Comparison of ENCODE assay signal across 8 mouse cellular contexts in the genomic region with DNA sequence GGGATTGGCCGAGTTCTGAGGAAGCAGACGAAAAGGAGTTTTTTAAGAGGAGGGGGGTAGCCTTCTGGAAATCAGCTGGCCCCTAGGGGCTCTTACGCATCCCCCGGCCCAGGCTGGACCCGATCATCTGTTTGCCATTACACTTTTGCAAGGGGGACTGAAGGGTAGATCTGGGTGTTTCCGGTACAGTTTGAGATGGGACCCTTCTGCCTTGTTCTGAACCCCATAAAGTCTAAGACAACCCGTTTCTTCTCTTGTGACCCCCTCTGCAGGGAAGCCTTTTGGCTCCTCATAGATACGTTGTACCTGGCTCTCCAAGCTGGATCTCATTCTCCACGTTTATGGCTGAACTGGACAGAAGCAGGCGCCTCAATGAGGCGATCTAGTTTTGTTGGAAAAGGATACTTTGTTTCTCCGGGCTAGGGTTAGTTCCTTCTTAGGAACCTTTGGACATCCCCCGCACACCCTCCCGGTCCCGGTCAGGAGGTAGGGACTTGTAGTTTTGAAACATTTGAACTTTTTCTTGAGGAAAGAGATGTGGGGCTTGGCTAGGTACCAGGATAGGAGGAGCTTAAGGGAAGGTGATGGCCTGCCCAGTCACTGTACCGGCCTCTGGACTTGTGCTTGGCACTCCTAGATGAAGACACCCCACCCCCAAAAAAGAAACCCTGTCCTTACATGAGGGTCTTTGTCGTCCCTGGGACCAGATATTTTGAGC. TPM values are rescaled to one million over a fixed set of nuclear protein-coding genes. Genes with fewer than 3 reads are reported as not detected.
A peak's percentile ranks its signal among the peaks of the same experiment; 100 is the strongest.
DNase-seq lines count a peak whose midpoint lies in the region; ATAC-seq and TF ChIP-seq lines count a peak whose summit lies in the region.

No protein-coding gene starts in this region.

- H3K4me3 ChIP-seq in embryonic facial prominence, embryonic 13.5 days, result peak overlapping the region; percentile 96
- H3K4me3 ChIP-seq in intestine, embryonic 14.5 days (ENCODE audit: low read depth, low read length), result peak overlapping the region; percentile 99
- peak overlapping the region; percentile 87 for H3K4me3 ChIP-seq in liver, postnatal 0 days (ENCODE audit: low read depth, low read length)
- H3K4me3 ChIP-seq in testis, adult 2 months (ENCODE audit: control insufficient read depth, low read depth, low read length), result peak overlapping the region; percentile 84

- peak overlapping the region; percentile 98 for H3K27ac ChIP-seq in embryonic facial prominence, embryonic 13.5 days
- H3K27ac ChIP-seq in intestine, embryonic 14.5 days (ENCODE audit: low read depth), result peak overlapping the region; percentile 96
- peak overlapping the region; percentile 94 for H3K27ac ChIP-seq in liver, postnatal 0 days (ENCODE audit: low read depth)
- H3K27ac ChIP-seq in testis, adult 2 months (ENCODE audit: control insufficient read depth, insufficient read depth, low read depth, low read length), result peak overlapping the region; percentile 78

- no peak for TF ChIP-seq POLR2A in testis, adult 2 months (IDR thresholded peaks at IDR 0.05; ENCODE audit: control insufficient read depth, low read depth, low read length)

- TF ChIP-seq EP300 in liver, postnatal 0 days (IDR thresholded peaks at IDR 0.05; ENCODE audit: low read depth), result no peak

- no peaks in the 10 kb centered on the region for H3K27me3 ChIP-seq in embryonic facial prominence, embryonic 13.5 days
- no peaks in the 10 kb centered on the region for H3K27me3 ChIP-seq in intestine, embryonic 14.5 days (replicated peaks; ENCODE audit: control insufficient read depth, insufficient read depth, low read length)
- no peaks in the 10 kb centered on the region for H3K27me3 ChIP-seq in liver, postnatal 0 days (ENCODE audit: insufficient read depth, low read length)
- 0 out of 2 replicates have a peak, but pooled peaks cover 3% of the 10 kb centered on the region for H3K27me3 ChIP-seq in testis, adult 2 months (ENCODE audit: control insufficient read depth, insufficient read depth, low read length)

- H3K36me3 ChIP-seq in embryonic facial prominence, embryonic 13.5 days, result no peaks in the 10 kb centered on the region
- H3K36me3 ChIP-seq in intestine, embryonic 14.5 days (ENCODE audit: control insufficient read depth, insufficient read depth, low read length), result no peaks in the 10 kb centered on the region
- no peaks in the 10 kb centered on the region for H3K36me3 ChIP-seq in liver, postnatal 0 days (replicated peaks; ENCODE audit: insufficient read depth, low read length)
- H3K36me3 ChIP-seq in testis, adult 2 months (ENCODE audit: control insufficient read depth, insufficient read depth, low read length), result no peaks in the 10 kb centered on the region

- H3K4me1 ChIP-seq in embryonic facial prominence, embryonic 13.5 days, result peaks cover 47% of the 10 kb centered on the region
- peaks cover 47% of the 10 kb centered on the region for H3K4me1 ChIP-seq in intestine, embryonic 14.5 days (replicated peaks; ENCODE audit: control insufficient read depth, insufficient read depth, low read length)
- peaks cover 38% of the 10 kb centered on the region for H3K4me1 ChIP-seq in liver, postnatal 0 days (ENCODE audit: insufficient read depth)
- H3K4me1 ChIP-seq in testis, adult 2 months (ENCODE audit: control insufficient read depth, insufficient read depth, low read length), result peaks cover 43% of the 10 kb centered on the region

- DNase-seq in lung, adult 18-20 months, result peak; percentile 55 to 64
- no peak for DNase-seq in lung, postnatal 25 days (ENCODE audit: low spot score)
- peak; percentile 75 for DNase-seq in intestine, embryonic 14.5 days (ENCODE audit: low spot score)
- DNase-seq in liver, postnatal 0 days, result peak; percentile 32
- DNase-seq in ovary, adult 18-20 months (ENCODE audit: low spot score), result no peak
- no peak for DNase-seq in frontal cortex, adult 2 months (ENCODE audit: extremely low spot score in 1 of 2, low spot score in 1 of 2)

- H3K4me2 ChIP-seq in embryonic facial prominence, embryonic 13.5 days, result peak overlapping the region; percentile 83
- peak overlapping the region; percentile 89 for H3K4me2 ChIP-seq in intestine, embryonic 14.5 days (ENCODE audit: low read length)
- peak overlapping the region; percentile 95 for H3K4me2 ChIP-seq in liver, postnatal 0 days (ENCODE audit: low read depth, low read length)

- ATAC-seq in embryonic facial prominence, embryonic 13.5 days (ENCODE audit: insufficient number of reproducible peaks, insufficient read depth, low FRiP score, low TSS enrichment, low read depth), result no peak
- ATAC-seq in intestine, embryonic 14.5 days (replicated peaks; ENCODE audit: low FRiP score, low TSS enrichment, low read depth), result no peak
- no peak for ATAC-seq in liver, postnatal 0 days

- H3K9ac ChIP-seq in embryonic facial prominence, embryonic 13.5 days, result peak overlapping the region; percentile 93
- H3K9ac ChIP-seq in intestine, embryonic 14.5 days (ENCODE audit: low read length), result peak overlapping the region; percentile 87
- H3K9ac ChIP-seq in liver, postnatal 0 days (replicated peaks), result peak overlapping the region; percentile 76

- WGBS in embryonic facial prominence, embryonic 13.5 days, result 2% methylated on average over 17 of the region's 17 CpGs
- WGBS in intestine, embryonic 14.5 days, result 3% methylated on average over 17 of the region's 17 CpGs
- WGBS in liver, postnatal 0 days (ENCODE audit: insufficient replicate concordance), result 7% methylated on average over 17 of the region's 17 CpGs

- no peak for TF ChIP-seq CTCF in liver, postnatal 0 days (IDR thresholded peaks at IDR 0.05; ENCODE audit: low read depth)
- TF ChIP-seq CTCF in testis, adult 2 months (IDR thresholded peaks at IDR 0.05; ENCODE audit: control insufficient read depth, insufficient read depth, insufficient replicate concordance, low read depth, low read length), result no peak

- no peaks in the 10 kb centered on the region for H3K9me3 ChIP-seq in embryonic facial prominence, embryonic 13.5 days
- no peaks in the 10 kb centered on the region for H3K9me3 ChIP-seq in intestine, embryonic 14.5 days (ENCODE audit: control insufficient read depth, low read length)
- no peaks in the 10 kb centered on the region for H3K9me3 ChIP-seq in liver, postnatal 0 days (ENCODE audit: low read length)

RNA-seq across cellular contexts. Expression of a gene that starts 2.0 kb away (rescaled TPM):
- 122 and 131 TPM in 2 replicates for polyA plus RNA-seq in embryonic facial prominence, embryonic 13.5 days (2015; fragmentation: Nextera tagmentation; extraction: Ambion mirVana)
- 85.1 and 88.6 TPM in 2 replicates for polyA plus RNA-seq in intestine, embryonic 14.5 days (2014; fragmentation: Nextera tagmentation; extraction: Ambion mirVana)
- 30.0 and 32.2 TPM in 2 replicates for polyA plus RNA-seq in liver, postnatal 0 days (2015; fragmentation: Nextera tagmentation; extraction: Ambion mirVana)
- polyA plus RNA-seq in testis, adult 2 months (2012; rRNA removed), result 21.4 and 23.1 TPM in 2 replicates
- polyA plus RNA-seq in frontal cortex, adult 2 months (2012; rRNA removed), result 108 and 111 TPM in 2 replicates

RNA-seq across cellular contexts. Expression of a gene that starts 18.6 kb away (rescaled TPM):
- polyA plus RNA-seq in embryonic facial prominence, embryonic 13.5 days (2015; fragmentation: Nextera tagmentation; extraction: Ambion mirVana), result 596 and 632 TPM in 2 replicates
- polyA plus RNA-seq in intestine, embryonic 14.5 days (2014; fragmentation: Nextera tagmentation; extraction: Ambion mirVana), result 752 and 786 TPM in 2 replicates
- 409 and 433 TPM in 2 replicates for polyA plus RNA-seq in liver, postnatal 0 days (2015; fragmentation: Nextera tagmentation; extraction: Ambion mirVana)
- polyA plus RNA-seq in testis, adult 2 months (2012; rRNA removed), result 120 and 126 TPM in 2 replicates
- 342 and 345 TPM in 2 replicates for polyA plus RNA-seq in frontal cortex, adult 2 months (2012; rRNA removed)

RNA-seq across cellular contexts. Expression of a gene that starts 25.1 kb away (rescaled TPM):
- 0.62 and 0.84 TPM in 2 replicates for polyA plus RNA-seq in embryonic facial prominence, embryonic 13.5 days (2015; fragmentation: Nextera tagmentation; extraction: Ambion mirVana)
- polyA plus RNA-seq in intestine, embryonic 14.5 days (2014; fragmentation: Nextera tagmentation; extraction: Ambion mirVana), result 0.31 TPM in 2 replicates
- polyA plus RNA-seq in liver, postnatal 0 days (2015; fragmentation: Nextera tagmentation; extraction: Ambion mirVana), result not detected in 2 replicates
- polyA plus RNA-seq in testis, adult 2 months (2012; rRNA removed), result 174 and 181 TPM in 2 replicates
- 0.34 and 0.78 TPM in 2 replicates for polyA plus RNA-seq in frontal cortex, adult 2 months (2012; rRNA removed)

RNA-seq across cellular contexts. Expression of a gene that starts 34.5 kb away (rescaled TPM):
- polyA plus RNA-seq in embryonic facial prominence, embryonic 13.5 days (2015; fragmentation: Nextera tagmentation; extraction: Ambion mirVana), result 22.5 and 23.3 TPM in 2 replicates
- polyA plus RNA-seq in intestine, embryonic 14.5 days (2014; fragmentation: Nextera tagmentation; extraction: Ambion mirVana), result 10.5 and 11.8 TPM in 2 replicates
- polyA plus RNA-seq in liver, postnatal 0 days (2015; fragmentation: Nextera tagmentation; extraction: Ambion mirVana), result 5.5 and 5.8 TPM in 2 replicates
- 5.6 and 6.3 TPM in 2 replicates for polyA plus RNA-seq in testis, adult 2 months (2012; rRNA removed)
- 18.0 and 19.0 TPM in 2 replicates for polyA plus RNA-seq in frontal cortex, adult 2 months (2012; rRNA removed)

RNA-seq across cellular contexts. Expression of a gene that starts 39.7 kb away (rescaled TPM):
- 10.5 and 11.8 TPM in 2 replicates for polyA plus RNA-seq in embryonic facial prominence, embryonic 13.5 days (2015; fragmentation: Nextera tagmentation; extraction: Ambion mirVana)
- polyA plus RNA-seq in intestine, embryonic 14.5 days (2014; fragmentation: Nextera tagmentation; extraction: Ambion mirVana), result 8.1 and 9.5 TPM in 2 replicates
- 0.25 and 0.28 TPM in 2 replicates for polyA plus RNA-seq in liver, postnatal 0 days (2015; fragmentation: Nextera tagmentation; extraction: Ambion mirVana)
- 2.7 and 3.5 TPM in 2 replicates for polyA plus RNA-seq in testis, adult 2 months (2012; rRNA removed)
- 102 and 104 TPM in 2 replicates for polyA plus RNA-seq in frontal cortex, adult 2 months (2012; rRNA removed)

Comparison
In these comparisons a context has a peak if more than half of its experiments do, and no peak if none do; other contexts are left out.
1. DNase-seq: peak in lung, adult 18-20 months (2 of 2), intestine, embryonic 14.5 days (single experiment) and liver, postnatal 0 days (single experiment); none in lung, postnatal 25 days (single experiment), ovary, adult 18-20 months (single experiment) and frontal cortex, adult 2 months (0 of 2).
2. RNA of a gene that starts 25.1 kb away (polyA plus RNA-seq): 174 to 181 TPM in testis, adult 2 months; 0.62 to 0.84 TPM in embryonic facial prominence, embryonic 13.5 days, 0.34 to 0.78 TPM in frontal cortex, adult 2 months, 0.31 TPM in intestine, embryonic 14.5 days and not detected in liver, postnatal 0 days; every median in the first group is over 10 times any median in the second.
3. Peak in every context shown above with its lines, with median percentiles within 50 percentile points of each other: H3K27ac ChIP-seq, H3K4me2 ChIP-seq, H3K4me3 ChIP-seq and H3K9ac ChIP-seq.